Mouse (Mus musculus) CD4-positive helper T cell, adult 2 months (primary cell): ENCODE measurements around the gene Nuak2.

Experiments
- DNase-seq: peaks from one replicate; pipeline ENCODE4 v3.0.0-alpha.2; 2012; ENCODE audit warnings: low read depth, missing footprints, low spot score

Gene Nuak2

GRCm38 (mm10) chr1:132298801-132299464, 17.0 kb upstream of the Nuak2 start:
- no peak for DNase-seq

- no peak for DNase-seq
Measured at GRCm38 (mm10) chr1:132299744-132300143, 16.2 kb upstream of the Nuak2 start.

- DNase-seq = no peak
Measured at GRCm38 (mm10) chr1:132301242-132301641, 14.7 kb upstream of the Nuak2 start.

GRCm38 (mm10) chr1:132302341-132302866, 13.5 kb upstream of the Nuak2 start:
- DNase-seq = no peak

- DNase-seq = no peak
Measured at GRCm38 (mm10) chr1:132304618-132305214, 11.2 kb upstream of the Nuak2 start.

GRCm38 (mm10) chr1:132306160-132306559, 9.8 kb upstream of the Nuak2 start:
- peak; percentile 26 for DNase-seq

- no peak for DNase-seq
Measured at GRCm38 (mm10) chr1:132306808-132307207, 9.1 kb upstream of the Nuak2 start.

GRCm38 (mm10) chr1:132307962-132308361, 8.0 kb upstream of the Nuak2 start:
- no peak for DNase-seq

- no peak for DNase-seq
Measured at GRCm38 (mm10) chr1:132308674-132309073, 7.3 kb upstream of the Nuak2 start.

- no peak for DNase-seq
Measured at GRCm38 (mm10) chr1:132310754-132311153, 5.2 kb upstream of the Nuak2 start.

GRCm38 (mm10) chr1:132311174-132311859, 4.6 kb upstream of the Nuak2 start:
- no peak for DNase-seq

- no peak for DNase-seq
Measured at GRCm38 (mm10) chr1:132312043-132312442, 3.9 kb upstream of the Nuak2 start.

- DNase-seq = peak; percentile 48
Measured at GRCm38 (mm10) chr1:132312703-132313102, 3.2 kb upstream of the Nuak2 start.

GRCm38 (mm10) chr1:132316625-132316994, 684 bp downstream of the Nuak2 start:
- no peak for DNase-seq

GRCm38 (mm10) chr1:132317413-132317812, 1.5 kb downstream of the Nuak2 start:
- no peak for DNase-seq

GRCm38 (mm10) chr1:132317894-132318863, 2.3 kb downstream of the Nuak2 start:
- no peak for DNase-seq

GRCm38 (mm10) chr1:132319242-132319641, 3.3 kb downstream of the Nuak2 start:
- DNase-seq = no peak

- no peak for DNase-seq
Measured at GRCm38 (mm10) chr1:132321821-132322580, 6.1 kb downstream of the Nuak2 start.

- no peak for DNase-seq
Measured at GRCm38 (mm10) chr1:132322711-132323542, 7.0 kb downstream of the Nuak2 start.

- no peak for DNase-seq
Measured at GRCm38 (mm10) chr1:132326777-132327176, 10.9 kb downstream of the Nuak2 start.
